Mouse (Mus musculus) embryonic facial prominence, embryonic 14.5 days (tissue): ENCODE data around the gene Slc6a19. TPM values are rescaled to one million over a fixed set of nuclear protein-coding genes. Genes with fewer than 3 reads are reported as not detected.

Experiments used
- ATAC-seq: fragments of 200-750 bp; cut with Nextera tagmentation; 2 replicates; pipeline ENCODE4 v1.8.0; 2017; ENCODE audit warnings: low read depth, moderate number of reproducible peaks, moderate TSS enrichment
- DNase-seq: peaks from one replicate; pipeline ENCODE4 v3.0.0-alpha.2; 2015; ENCODE audit warnings: low spot score
- H3K27ac ChIP-seq: fragments of 300-500 bp; sonication (generic); replicated peaks from 2 replicates; pipeline ENCODE4 v1.5.1; 2014; ENCODE audit warnings: low read depth, mild to moderate bottlenecking, low read length, moderate library complexity
- H3K27me3 ChIP-seq: fragments of 300-500 bp; sonication (generic); replicated peaks from 2 replicates; pipeline ENCODE4 v1.6.1; 2014; ENCODE audit warnings: low read length; ENCODE audit not compliant: control insufficient read depth, insufficient read depth
- H3K36me3 ChIP-seq: fragments of 300-500 bp; sonication (generic); 2 replicates; pipeline ENCODE4 v1.6.1; 2014; ENCODE audit warnings: low read length, mixed read lengths; ENCODE audit not compliant: control insufficient read depth, insufficient read depth
- H3K4me1 ChIP-seq: fragments of 300-500 bp; sonication (generic); 2 replicates; pipeline ENCODE4 v1.6.1; 2014; ENCODE audit warnings: antibody characterized with exemption, low read length; ENCODE audit not compliant: control insufficient read depth, insufficient read depth
- H3K4me2 ChIP-seq: fragments of 300-500 bp; sonication (generic); 2 replicates; pipeline ENCODE4 v1.6.1; 2014; ENCODE audit warnings: low read depth, mild to moderate bottlenecking, low read length, moderate library complexity, mixed read lengths
- H3K4me3 ChIP-seq: fragments of 300-500 bp; sonication (generic); 2 replicates; pipeline ENCODE4 v1.5.1; 2014; ENCODE audit warnings: low read depth, mild to moderate bottlenecking, low read length
- H3K9ac ChIP-seq: fragments of 300-500 bp; sonication (generic); 2 replicates; pipeline ENCODE4 v1.6.1; 2014; ENCODE audit warnings: low read depth, mild to moderate bottlenecking, low read length, moderate library complexity, mixed read lengths
- H3K9me3 ChIP-seq: fragments of 300-500 bp; sonication (generic); 2 replicates; pipeline ENCODE4 v1.6.1; 2016; ENCODE audit warnings: low read length; ENCODE audit not compliant: control insufficient read depth
- WGBS: fragments of 180-500 bp; shearing (Covaris S2); extraction: QIAGEN DNeasy Blood & Tissue Kit; methylation state at CpG from one replicate; pipeline ENCODE4 v1.1.7; 2014; 5-methylcytosine and 5-hydroxymethylcytosine counted together
- polyA plus RNA-seq: library from polyadenylated mRNA; unstranded; fragments of >200 nt; fragmentation: Nextera tagmentation; extraction: Ambion mirVana; gene quantifications from 2 replicates; pipeline ENCODE4 v1.2.1, GENCODE M21; 2014

Slc6a19 gene
- polyA plus RNA-seq, 1 experiment from 2014 or later = 0.40 TPM

GRCm38 (mm10) chr13:73725315-73725714, 20.6 kb upstream of the Slc6a19 start:
- DNase-seq = no peak
- no peaks in the 10 kb centered on the region for H3K36me3 ChIP-seq
- no peak for ATAC-seq
- H3K9me3 ChIP-seq = no peaks in the 10 kb centered on the region
- H3K4me2 ChIP-seq = no peak overlapping the region
- no peak overlapping the region for H3K27ac ChIP-seq
- WGBS = 82% methylated on average over 5 of the region's 5 CpGs
- H3K4me1 ChIP-seq = no peaks in the 10 kb centered on the region
- no peaks in the 10 kb centered on the region for H3K27me3 ChIP-seq
- no peak overlapping the region for H3K4me3 ChIP-seq
- H3K9ac ChIP-seq = no peak overlapping the region

- DNase-seq (peak; percentile 24), ATAC-seq (0 out of 2 replicates have a peak, but pooled peaks have one; percentile 37)
- no peak overlapping the region for H3K4me2 ChIP-seq
- no peaks in the 10 kb centered on the region for H3K36me3 ChIP-seq
- WGBS = 25% methylated on average over 7 of the region's 8 CpGs
- no peaks in the 10 kb centered on the region for H3K27me3 ChIP-seq
- H3K9ac ChIP-seq = no peak overlapping the region
- H3K27ac ChIP-seq = no peak overlapping the region
- no peaks in the 10 kb centered on the region for H3K9me3 ChIP-seq
- no peak overlapping the region for H3K4me3 ChIP-seq
- H3K4me1 ChIP-seq = no peaks in the 10 kb centered on the region
Observed at GRCm38 (mm10) chr13:73723081-73723668, 18.5 kb upstream of the Slc6a19 start.

- Histone ChIP-seq H3K4me2 (no peak overlapping the region), H3K4me3 (no peak overlapping the region), H3K27ac (no peak overlapping the region), H3K9ac (no peak overlapping the region), H3K36me3 (no peaks in the 10 kb centered on the region), H3K9me3 (no peaks in the 10 kb centered on the region), H3K4me1 (no peaks in the 10 kb centered on the region), H3K27me3 (no peaks in the 10 kb centered on the region)
- 83% methylated on average over 4 of the region's 4 CpGs for WGBS
- DNase-seq = no peak
- ATAC-seq = no peak
Observed at GRCm38 (mm10) chr13:73720241-73720640, 15.6 kb upstream of the Slc6a19 start.

- 4% methylated on average over 2 of the region's 2 CpGs for WGBS
- ATAC-seq (peak; percentile 47; the same call in 1 of the 2 replicates), DNase-seq (peak; percentile 92)
- H3K27ac ChIP-seq = no peak overlapping the region
- no peak overlapping the region for H3K9ac ChIP-seq
- H3K9me3 ChIP-seq = no peaks in the 10 kb centered on the region
- no peak overlapping the region for H3K4me3 ChIP-seq
- H3K36me3 ChIP-seq = no peaks in the 10 kb centered on the region
- H3K4me1 ChIP-seq = no peaks in the 10 kb centered on the region
- no peak overlapping the region for H3K4me2 ChIP-seq
- no peaks in the 10 kb centered on the region for H3K27me3 ChIP-seq
Observed at GRCm38 (mm10) chr13:73718225-73718624, 13.6 kb upstream of the Slc6a19 start.

GRCm38 (mm10) chr13:73714020-73714419, 9.4 kb upstream of the Slc6a19 start:
- Histone ChIP-seq H3K9ac (no peak overlapping the region), H3K27me3 (no peaks in the 10 kb centered on the region)
- no peak for ATAC-seq

GRCm38 (mm10) chr13:73713204-73713603, 8.5 kb upstream of the Slc6a19 start:
- WGBS = 79% methylated on average over 4 of the region's 4 CpGs
- Histone ChIP-seq H3K9me3 (no peaks in the 10 kb centered on the region), H3K36me3 (no peaks in the 10 kb centered on the region), H3K27ac (no peak overlapping the region), H3K27me3 (no peaks in the 10 kb centered on the region), H3K4me3 (no peak overlapping the region), H3K4me2 (no peak overlapping the region), H3K9ac (no peak overlapping the region), H3K4me1 (no peaks in the 10 kb centered on the region)
- ATAC-seq (no peak), DNase-seq (no peak)

More at GRCm38 (mm10) chr13:73714020-73714419, 9.4 kb upstream of the Slc6a19 start:
- H3K9me3 ChIP-seq = no peaks in the 10 kb centered on the region
- no peak overlapping the region for H3K27ac ChIP-seq
- H3K4me3 ChIP-seq = no peak overlapping the region
- H3K4me1 ChIP-seq = no peaks in the 10 kb centered on the region
- no peaks in the 10 kb centered on the region for H3K36me3 ChIP-seq
- H3K4me2 ChIP-seq = no peak overlapping the region
- DNase-seq = no peak
- whole genome bisulfite sequencing = 73% methylated on average over 2 of the region's 2 CpGs

GRCm38 (mm10) chr13:73712228-73712627, 7.6 kb upstream of the Slc6a19 start:
- no peaks in the 10 kb centered on the region for H3K9me3 ChIP-seq
- H3K9ac ChIP-seq = no peak overlapping the region
- H3K4me2 ChIP-seq = no peak overlapping the region
- H3K27me3 ChIP-seq = no peaks in the 10 kb centered on the region
- H3K36me3 ChIP-seq = no peaks in the 10 kb centered on the region
- no peak overlapping the region for H3K27ac ChIP-seq
- peak; percentile 26 for DNase-seq
- ATAC-seq = peak; percentile 53; the same call in 1 of the 2 replicates
- whole genome bisulfite sequencing = 71% methylated on average over 3 of the region's 3 CpGs
- no peak overlapping the region for H3K4me3 ChIP-seq
- no peaks in the 10 kb centered on the region for H3K4me1 ChIP-seq

- 86% methylated on average over 5 of the region's 5 CpGs for WGBS
- Histone ChIP-seq H3K4me3 (no peak overlapping the region), H3K9me3 (no peaks in the 10 kb centered on the region), H3K27me3 (no peaks in the 10 kb centered on the region), H3K27ac (no peak overlapping the region), H3K4me2 (no peak overlapping the region), H3K36me3 (no peaks in the 10 kb centered on the region), H3K4me1 (no peaks in the 10 kb centered on the region), H3K9ac (no peak overlapping the region)
- ATAC-seq = no peak
- DNase-seq = no peak
Observed at GRCm38 (mm10) chr13:73711803-73712202, 7.1 kb upstream of the Slc6a19 start.

GRCm38 (mm10) chr13:73711221-73711620, 6.6 kb upstream of the Slc6a19 start:
- no peak for DNase-seq
- Histone ChIP-seq H3K9me3 (no peaks in the 10 kb centered on the region), H3K9ac (no peak overlapping the region), H3K36me3 (no peaks in the 10 kb centered on the region), H3K4me3 (no peak overlapping the region), H3K4me2 (no peak overlapping the region), H3K27me3 (no peaks in the 10 kb centered on the region), H3K4me1 (no peaks in the 10 kb centered on the region), H3K27ac (no peak overlapping the region)
- 81% methylated on average over 5 of the region's 5 CpGs for WGBS
- ATAC-seq = no peak
